Mouse (Mus musculus): ENCODE results near the gene Atg2a.

DNA sequence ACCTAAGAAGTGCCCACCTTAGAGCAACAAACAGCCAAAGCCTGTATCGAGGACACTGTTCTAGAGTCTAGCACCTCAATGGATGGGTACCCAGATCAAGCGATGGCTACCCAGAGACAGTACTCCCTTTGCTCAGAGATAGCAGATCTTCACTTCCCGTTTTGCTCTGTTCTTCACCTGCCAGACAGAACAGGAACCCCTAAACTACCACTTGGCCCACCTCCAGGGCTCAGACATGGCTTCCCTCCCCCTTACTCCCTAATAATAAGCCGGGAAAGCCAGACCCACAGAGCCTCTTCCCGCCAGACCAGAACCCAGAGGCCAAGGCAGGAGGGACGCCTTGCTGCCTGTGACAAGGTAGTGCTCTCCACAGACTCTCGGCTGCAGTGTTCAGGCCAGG, 4.6 kb upstream of the Atg2a start:
- TF ChIP-seq CTCF (IDR thresholded peaks at IDR 0.05; ENCODE audit: low read depth, low read length) (no peak), POLR2AphosphoS5 (IDR thresholded peaks at IDR 0.05; ENCODE audit: insufficient replicate concordance, low read depth, low read length) (no peak)
